Mouse (Mus musculus) megakaryocyte, embryonic 14.5 days (primary cell): ENCODE data around the gene Rnaseh2c.

Experiments
- FLI1 ChIP-seq: IDR thresholded peaks from 2 replicates; pipeline ENCODE4 v1.6.1; 2012; ENCODE audit warnings: low read length, inconsistent platforms, mixed read lengths
- GATA1 ChIP-seq: IDR thresholded peaks from 3 replicates; pipeline ENCODE4 v1.6.1; 2012; ENCODE audit warnings: mixed read lengths, low read length, inconsistent platforms, borderline replicate concordance

DNA sequence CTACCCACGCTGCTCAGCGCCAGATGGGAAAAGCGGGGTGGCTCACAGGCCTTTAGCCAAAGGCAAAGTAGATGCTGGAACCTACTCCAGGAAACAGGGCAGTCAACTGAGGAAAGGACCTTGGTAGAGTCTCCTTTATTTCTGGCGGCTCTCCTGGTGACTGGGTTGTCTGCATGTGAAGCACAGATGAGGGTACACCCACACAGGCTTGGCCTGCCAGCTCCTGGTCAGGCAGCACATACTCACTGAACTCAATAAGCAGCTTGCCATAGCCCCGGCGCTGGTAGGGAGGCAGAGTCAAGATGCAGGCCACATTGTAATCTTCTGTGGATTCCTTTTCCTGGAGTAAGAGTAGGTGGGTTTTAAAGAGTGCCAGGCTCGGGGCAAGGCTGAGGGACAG, 3.5 kb downstream of the Rnaseh2c start:
- TF ChIP-seq GATA1 (no peak), FLI1 (no peak)
